Mouse (Mus musculus): ENCODE data around the gene Gm47969.

Gm47969 gene

GRCm38 (mm10) chr1:83044882-83045427 lies at the start of gene Gm47969:
Gm47969 (plus strand) TSS chr1:83044932.
- POLR2A ChIA-PET: interaction anchor here in 1 of 4 experiments (1.2 kb wide), 1 partner anchor 11 kb away, joined by 3 read pairs; no protein-coding TSS in a partner anchor
- CTCF ChIA-PET: no interaction called here

GRCm38 (mm10) chr1:83000306-83000705 lies 44.4 kb upstream of the Gm47969 start, which contains the start of gene Gm47959:
Gm47959 (plus strand) TSS chr1:83000548.
- CTCF ChIA-PET: interaction anchor here in 2 of 4 experiments (0.5 to 1.4 kb wide), 3 partner anchors 41 to 716 kb away, joined by 3 read pairs; no protein-coding TSS in a partner anchor
- POLR2A ChIA-PET: interaction anchor here in 1 of 4 experiments (1.3 kb wide), 1 partner anchor 161 kb away, joined by 3 read pairs; the partner anchor contains the start of gene Agfg1

- POLR2A ChIA-PET: interaction anchor here in 1 of 4 experiments (1.2 kb wide), 1 partner anchor 32 kb away, joined by 5 read pairs; no protein-coding TSS in a partner anchor
These were observed 38.2 kb upstream of the Gm47969 start for GRCm38 (mm10) chr1:83006218-83007179.

GRCm38 (mm10) chr1:83007471-83007870 lies 37.3 kb upstream of the Gm47969 start:
- CTCF ChIA-PET: no interaction called here
- POLR2A ChIA-PET: no interaction called here

More at GRCm38 (mm10) chr1:83006218-83007179, 38.2 kb upstream of the Gm47969 start:
- CTCF ChIA-PET: no interaction called here

- CTCF ChIA-PET: no interaction called here
- POLR2A ChIA-PET: no interaction called here
These were observed 30.3 kb upstream of the Gm47969 start for GRCm38 (mm10) chr1:83014477-83014876.

- CTCF ChIA-PET: no interaction called here
- POLR2A ChIA-PET: interaction anchor here in 1 of 4 experiments (0.6 kb wide), 1 partner anchor 31 kb away, joined by 3 read pairs; no protein-coding TSS in a partner anchor
These were observed 29.3 kb upstream of the Gm47969 start for GRCm38 (mm10) chr1:83015329-83015879.

- POLR2A ChIA-PET: interaction anchor here in 1 of 4 experiments (0.6 to 0.9 kb wide), 2 partner anchors 11 kb away, joined by 4 read pairs; no protein-coding TSS in a partner anchor
- CTCF ChIA-PET: no interaction called here
These were observed 28.2 kb upstream of the Gm47969 start for GRCm38 (mm10) chr1:83016556-83016955.

GRCm38 (mm10) chr1:83031950-83032349 lies 12.8 kb upstream of the Gm47969 start:
- ChIA-PET CTCF (no interaction called here), POLR2A (no interaction called here)

- CTCF ChIA-PET: no interaction called here
- POLR2A ChIA-PET: no interaction called here
These were observed 12.2 kb upstream of the Gm47969 start for GRCm38 (mm10) chr1:83032508-83032907.

GRCm38 (mm10) chr1:83034509-83034908 lies 10.2 kb upstream of the Gm47969 start:
- ChIA-PET POLR2A (interaction anchor here in 2 of 4 experiments (1.4 to 1.5 kb wide), 2 partner anchors 10 to 14 kb away, joined by 3 to 4 read pairs; partner anchors contain the start of gene Gm47969 (in 1 of the 2)), CTCF (interaction anchor here in 1 of 4 experiments (1.0 kb wide), 1 partner anchor 31 kb away, joined by 4 read pairs; no protein-coding TSS in a partner anchor)

GRCm38 (mm10) chr1:83036892-83037667 lies 7.7 kb upstream of the Gm47969 start:
- ChIA-PET POLR2A (interaction anchor here in 2 of 4 experiments (0.6 to 1.3 kb wide), 4 partner anchors 13 to 678 kb away, joined by 3 to 5 read pairs (median 3); no protein-coding TSS in a partner anchor), CTCF (no interaction called here)

- ChIA-PET POLR2A (interaction anchor here in 3 of 4 experiments (0.6 to 1.4 kb wide), 7 partner anchors 10 to 747 kb away, joined by 3 to 4 read pairs (median 3); partner anchors contain the start of gene Irs1 (in 1 of the 3)), CTCF (interaction anchor here in 3 of 4 experiments (0.6 to 1.2 kb wide), 3 partner anchors 27 to 604 kb away, joined by 3 read pairs; no protein-coding TSS in a partner anchor)
These were observed 6.5 kb upstream of the Gm47969 start, which contains the start of gene Slc19a3 for GRCm38 (mm10) chr1:83038109-83038672. Slc19a3 (minus strand) TSS chr1:83038448.

GRCm38 (mm10) chr1:83039080-83039479 lies 5.7 kb upstream of the Gm47969 start:
- ChIA-PET POLR2A (interaction anchor here in 3 of 4 experiments (0.6 to 1.4 kb wide), 3 partner anchors 10 to 748 kb away, joined by 4 to 5 read pairs (median 4); partner anchors contain the start of gene Irs1 (in 1 of the 3)), CTCF (interaction anchor here in 1 of 4 experiments (1.2 kb wide), 1 partner anchor 26 kb away, joined by 3 read pairs; no protein-coding TSS in a partner anchor)

- CTCF ChIA-PET: no interaction called here
- POLR2A ChIA-PET: no interaction called here
These were observed 2.4 kb upstream of the Gm47969 start, which contains the start of gene Krtap28-10 for GRCm38 (mm10) chr1:83042380-83042779. Krtap28-10 (minus strand) TSS chr1:83042480.

- CTCF ChIA-PET: interaction anchor here in 1 of 4 experiments (1.1 kb wide), 1 partner anchor 18 kb away, joined by 3 read pairs; no protein-coding TSS in a partner anchor
- POLR2A ChIA-PET: no interaction called here
These were observed 13.7 kb downstream of the Gm47969 start for GRCm38 (mm10) chr1:83058481-83058880.

- ChIA-PET POLR2A (no interaction called here), CTCF (interaction anchor here in 1 of 4 experiments (1.1 kb wide), 1 partner anchor 17 kb away, joined by 3 read pairs; no protein-coding TSS in a partner anchor)
These were observed 14.5 kb downstream of the Gm47969 start, which contains the start of gene A030005K14Rik for GRCm38 (mm10) chr1:83059278-83059677. A030005K14Rik (minus strand) TSS chr1:83059378.

GRCm38 (mm10) chr1:83060643-83061042 lies 15.9 kb downstream of the Gm47969 start, which contains the start of gene Krtap28-13:
Krtap28-13 (plus strand) TSS chr1:83060930.
- ChIA-PET POLR2A (no interaction called here), CTCF (no interaction called here)

Measured in embryonic stem cell, embryonic (primary cell).